Mouse (Mus musculus): ENCODE results near the gene Asic2. TPM values are rescaled to one million over a fixed set of nuclear protein-coding genes. Genes with fewer than 3 reads are reported as not detected.

Asic2 gene
- polyA plus RNA-seq, 1 experiment from 2014 or later = 1.7 TPM

- H3K36me3 ChIP-seq = no peaks in the 10 kb centered on the region
- no peaks in the 10 kb centered on the region for H3K9me3 ChIP-seq (replicated peaks)
- peaks cover 6% of the 10 kb centered on the region; the same call in 1 of the 2 replicates for H3K4me1 ChIP-seq
- H3K27me3 ChIP-seq (ENCODE audit: low read depth, poor library complexity, severe bottlenecking) = no peaks in the 10 kb centered on the region
- DNase-seq (ENCODE audit: low spot score) = no peak
- no peak overlapping the region for H3K4me3 ChIP-seq
- no peak overlapping the region for H3K27ac ChIP-seq (replicated peaks)
- 89% methylated on average over 3 of the region's 3 CpGs for WGBS
Measured at GRCm38 (mm10) chr11:81330982-81331381, 637.3 kb downstream of the Asic2 start.

GRCm38 (mm10) chr11:81328088-81328487 lies 640.2 kb downstream of the Asic2 start:
- H3K9me3 ChIP-seq (replicated peaks) = no peaks in the 10 kb centered on the region
- no peaks in the 10 kb centered on the region for H3K36me3 ChIP-seq
- H3K4me3 ChIP-seq = no peak overlapping the region
- H3K4me1 ChIP-seq = no peaks in the 10 kb centered on the region
- no peak for DNase-seq (ENCODE audit: low spot score)
- H3K27ac ChIP-seq (replicated peaks) = no peak overlapping the region
- H3K27me3 ChIP-seq (ENCODE audit: low read depth, poor library complexity, severe bottlenecking) = no peaks in the 10 kb centered on the region
- WGBS = 93% methylated on average over 5 of the region's 5 CpGs

GRCm38 (mm10) chr11:81323146-81323545 lies 645.1 kb downstream of the Asic2 start:
- H3K4me1 ChIP-seq = no peaks in the 10 kb centered on the region
- 87% methylated on average over 4 of the region's 4 CpGs for WGBS
- no peak for DNase-seq (ENCODE audit: low spot score)
- H3K27ac ChIP-seq (replicated peaks) = no peak overlapping the region
- H3K4me3 ChIP-seq = no peak overlapping the region
- H3K36me3 ChIP-seq = no peaks in the 10 kb centered on the region
- no peaks in the 10 kb centered on the region for H3K9me3 ChIP-seq (replicated peaks)
- H3K27me3 ChIP-seq (ENCODE audit: low read depth, poor library complexity, severe bottlenecking) = no peaks in the 10 kb centered on the region

GRCm38 (mm10) chr11:81322466-81322865 lies 645.8 kb downstream of the Asic2 start:
- Histone ChIP-seq H3K9me3 (replicated peaks) (no peaks in the 10 kb centered on the region), H3K4me3 (no peak overlapping the region), H3K27me3 (ENCODE audit: low read depth, poor library complexity, severe bottlenecking) (no peaks in the 10 kb centered on the region), H3K4me1 (peaks cover under 1% of the 10 kb centered on the region; the same call in 1 of the 2 replicates), H3K36me3 (no peaks in the 10 kb centered on the region), H3K27ac (replicated peaks) (no peak overlapping the region)
- WGBS = 93% methylated on average over 8 of the region's 8 CpGs
- DNase-seq (ENCODE audit: low spot score) = no peak

- H3K9me3 ChIP-seq (replicated peaks) = no peaks in the 10 kb centered on the region
- no peak for DNase-seq (ENCODE audit: low spot score)
- no peak overlapping the region for H3K4me3 ChIP-seq
- no peaks in the 10 kb centered on the region for H3K36me3 ChIP-seq
- H3K4me1 ChIP-seq = no peaks in the 10 kb centered on the region
- WGBS = 79% methylated on average over 3 of the region's 3 CpGs
- H3K27me3 ChIP-seq (ENCODE audit: low read depth, poor library complexity, severe bottlenecking) = no peaks in the 10 kb centered on the region
- no peak overlapping the region for H3K27ac ChIP-seq (replicated peaks)
Measured at GRCm38 (mm10) chr11:81290041-81290440, 678.2 kb downstream of the Asic2 start.

GRCm38 (mm10) chr11:81283185-81283584 lies 685.1 kb downstream of the Asic2 start:
- 79% methylated on average over 6 of the region's 6 CpGs for WGBS
- no peak for DNase-seq (ENCODE audit: low spot score)
- Histone ChIP-seq H3K36me3 (no peaks in the 10 kb centered on the region), H3K4me3 (no peak overlapping the region), H3K4me1 (peaks cover 25% of the 10 kb centered on the region), H3K27ac (replicated peaks) (no peak overlapping the region), H3K27me3 (ENCODE audit: low read depth, poor library complexity, severe bottlenecking) (peaks cover 42% of the 10 kb centered on the region), H3K9me3 (replicated peaks) (no peaks in the 10 kb centered on the region)

- Histone ChIP-seq H3K4me3 (no peak overlapping the region), H3K9me3 (replicated peaks) (no peaks in the 10 kb centered on the region), H3K36me3 (no peaks in the 10 kb centered on the region), H3K4me1 (peaks cover 25% of the 10 kb centered on the region), H3K27me3 (ENCODE audit: low read depth, poor library complexity, severe bottlenecking) (peaks cover 42% of the 10 kb centered on the region), H3K27ac (replicated peaks) (no peak overlapping the region)
- 8% methylated on average over 2 of the region's 2 CpGs for WGBS
- no peak for DNase-seq (ENCODE audit: low spot score)
Measured at GRCm38 (mm10) chr11:81280070-81280469, 688.2 kb downstream of the Asic2 start.

- WGBS = 54% methylated on average over 5 of the region's 5 CpGs
- peaks cover 24% of the 10 kb centered on the region for H3K27me3 ChIP-seq (ENCODE audit: low read depth, poor library complexity, severe bottlenecking)
- H3K27ac ChIP-seq (replicated peaks) = no peak overlapping the region
- H3K4me1 ChIP-seq = peaks cover 22% of the 10 kb centered on the region
- no peak for DNase-seq (ENCODE audit: low spot score)
- no peaks in the 10 kb centered on the region for H3K36me3 ChIP-seq
- no peaks in the 10 kb centered on the region for H3K9me3 ChIP-seq (replicated peaks)
- no peak overlapping the region for H3K4me3 ChIP-seq
Measured at GRCm38 (mm10) chr11:81277406-81277805, 690.9 kb downstream of the Asic2 start.

GRCm38 (mm10) chr11:81272677-81273418 lies 695.4 kb downstream of the Asic2 start:
- Histone ChIP-seq H3K9me3 (replicated peaks) (no peaks in the 10 kb centered on the region), H3K4me1 (0 out of 2 replicates have a peak, but pooled peaks cover 2% of the 10 kb centered on the region), H3K36me3 (no peaks in the 10 kb centered on the region), H3K4me3 (no peak overlapping the region), H3K27me3 (ENCODE audit: low read depth, poor library complexity, severe bottlenecking) (no peaks in the 10 kb centered on the region), H3K27ac (replicated peaks) (no peak overlapping the region)
- WGBS = 92% methylated on average over 16 of the region's 16 CpGs
- DNase-seq (ENCODE audit: low spot score) = no peak

- Histone ChIP-seq H3K36me3 (no peaks in the 10 kb centered on the region), H3K4me1 (0 out of 2 replicates have a peak, but pooled peaks cover 2% of the 10 kb centered on the region), H3K4me3 (no peak overlapping the region), H3K9me3 (replicated peaks) (0 out of 2 replicates have a peak, but pooled peaks cover 5% of the 10 kb centered on the region), H3K27ac (replicated peaks) (no peak overlapping the region), H3K27me3 (ENCODE audit: low read depth, poor library complexity, severe bottlenecking) (no peaks in the 10 kb centered on the region)
- DNase-seq (ENCODE audit: low spot score) = no peak
- WGBS = 88% methylated on average over 1 of the region's 1 CpGs
Measured at GRCm38 (mm10) chr11:81271422-81271821, 696.8 kb downstream of the Asic2 start.

GRCm38 (mm10) chr11:81270518-81270917 lies 697.7 kb downstream of the Asic2 start:
- Histone ChIP-seq H3K27me3 (ENCODE audit: low read depth, poor library complexity, severe bottlenecking) (no peaks in the 10 kb centered on the region), H3K27ac (replicated peaks) (no peak overlapping the region), H3K4me3 (no peak overlapping the region), H3K9me3 (replicated peaks) (0 out of 2 replicates have a peak, but pooled peaks cover 5% of the 10 kb centered on the region), H3K4me1 (0 out of 2 replicates have a peak, but pooled peaks cover 2% of the 10 kb centered on the region), H3K36me3 (no peaks in the 10 kb centered on the region)
- no peak for DNase-seq (ENCODE audit: low spot score)
- 86% methylated on average over 7 of the region's 7 CpGs for WGBS

GRCm38 (mm10) chr11:81263757-81264156 lies 704.5 kb downstream of the Asic2 start:
- H3K4me3 ChIP-seq = no peak overlapping the region
- H3K27me3 ChIP-seq (ENCODE audit: low read depth, poor library complexity, severe bottlenecking) = no peaks in the 10 kb centered on the region
- DNase-seq (ENCODE audit: low spot score) = no peak
- H3K4me1 ChIP-seq = no peaks in the 10 kb centered on the region
- H3K36me3 ChIP-seq = no peaks in the 10 kb centered on the region
- H3K9me3 ChIP-seq (replicated peaks) = peaks cover 9% of the 10 kb centered on the region; the same call in 1 of the 2 replicates
- no peak overlapping the region for H3K27ac ChIP-seq (replicated peaks)
- 79% methylated on average over 2 of the region's 2 CpGs for WGBS

GRCm38 (mm10) chr11:81263193-81263592 lies 705.1 kb downstream of the Asic2 start:
- DNase-seq (ENCODE audit: low spot score) = no peak
- no peaks in the 10 kb centered on the region for H3K27me3 ChIP-seq (ENCODE audit: low read depth, poor library complexity, severe bottlenecking)
- H3K27ac ChIP-seq (replicated peaks) = no peak overlapping the region
- no peaks in the 10 kb centered on the region for H3K36me3 ChIP-seq
- H3K4me1 ChIP-seq = no peaks in the 10 kb centered on the region
- H3K9me3 ChIP-seq (replicated peaks) = peaks cover 9% of the 10 kb centered on the region; the same call in 1 of the 2 replicates
- 94% methylated on average over 1 of the region's 1 CpGs for WGBS
- H3K4me3 ChIP-seq = no peak overlapping the region
